In the genomic region with DNA sequence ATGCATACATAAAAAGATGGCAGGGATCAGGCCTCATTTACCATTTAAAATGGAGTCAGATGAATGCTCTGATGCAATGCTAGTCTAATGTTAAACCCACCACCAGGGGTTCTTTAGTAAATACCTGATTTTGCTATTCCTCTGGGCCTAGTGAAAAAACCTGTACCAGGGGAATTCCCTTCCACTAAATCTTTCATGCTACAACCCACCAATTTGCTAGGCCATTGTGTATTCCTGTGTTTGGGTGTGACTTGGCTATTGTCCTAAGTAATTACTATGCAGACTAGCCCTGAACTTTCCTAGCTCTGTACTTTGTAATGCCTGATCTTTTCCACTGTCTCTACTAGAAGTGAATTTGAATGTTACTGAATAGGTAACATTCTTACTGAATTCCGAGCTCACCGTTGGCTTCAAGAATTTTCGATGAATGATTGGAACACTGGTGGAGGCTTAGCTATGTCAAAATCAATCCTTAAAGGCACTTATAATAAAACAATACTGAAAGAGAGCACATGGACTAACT, we compare ENCODE assay signal across 5 mouse cellular contexts.
DNase-seq lines count a peak whose midpoint lies in the region; TF ChIP-seq lines count a peak whose summit lies in the region.
"Not testable (repeated sequence)": the region's sequence is repeated elsewhere in the genome, so short reads cannot be mapped to it uniquely, and the experiment has no call there.

No protein-coding gene starts in this region.

- not testable (repeated sequence) for TF ChIP-seq RAD21 in CH12.LX (IDR thresholded peaks at IDR 0.05; ENCODE audit: low read depth, low read length)

- dilution Hi-C loops in CH12.LX (cut with MboI; ENCODE audit: extremely low pct_ligation_motif_present, extremely low pct_unique_long_range_greater_than_20kb, low sequenced_read_pairs): not testable (repeated sequence)

- H3K9me3 ChIP-seq in CH12.LX (replicated peaks; ENCODE audit: low read length): not testable (repeated sequence)

- 81% methylated on average over 3 of the region's 3 CpGs for WGBS in kidney, adult 2 months

- H3K27ac ChIP-seq in CH12.LX (ENCODE audit: insufficient read depth, low read depth); kidney, adult 2 months (ENCODE audit: insufficient read depth, low read depth, low read length): not testable (repeated sequence)

- H3K4me2 ChIP-seq in CH12.LX (ENCODE audit: insufficient read depth, low read depth, poor library complexity, severe bottlenecking): not testable (repeated sequence)

- TF ChIP-seq EP300 in CH12.LX (IDR thresholded peaks at IDR 0.05; ENCODE audit: low read length): not testable (repeated sequence)

- H3K4me3 ChIP-seq in CH12.LX (replicated peaks in 1 of 3; ENCODE audit: low read depth in 2 of 3, low read length in 2 of 3, poor library complexity in 1 of 3); kidney, adult 2 months (ENCODE audit: insufficient read depth, low read depth, low read length): not testable (repeated sequence)

- peaks cover 10 to 47% of the 10 kb centered on the region in 2 experiments; a peak in 3 of 4 replicates for H3K4me1 ChIP-seq in CH12.LX (ENCODE audit: control insufficient read depth in 1 of 2, insufficient read depth in 2 of 2)
- not testable (repeated sequence) for H3K4me1 ChIP-seq in kidney, adult 2 months (ENCODE audit: control insufficient read depth, insufficient read depth, low read length)

- not testable (repeated sequence) for H3K9ac ChIP-seq in CH12.LX (ENCODE audit: insufficient read depth, low read depth)

- TF ChIP-seq POLR2A in CH12.LX (IDR thresholded peaks at IDR 0.05; ENCODE audit: low read depth, low read length); brain, embryonic 14.5 days (IDR thresholded peaks at IDR 0.05; ENCODE audit: borderline replicate concordance, extremely low read depth, insufficient read depth, insufficient read length, poor library complexity, severe bottlenecking); kidney, adult 2 months (IDR thresholded peaks at IDR 0.05; ENCODE audit: low read depth, low read length): not testable (repeated sequence)

- H3K36me3 ChIP-seq in CH12.LX (replicated peaks in 1 of 2; ENCODE audit: control insufficient read depth in 1 of 2, insufficient read depth in 1 of 2, low read length in 1 of 2); kidney, adult 2 months (ENCODE audit: control insufficient read depth, insufficient read depth, low read length): not testable (repeated sequence)

- H3K27me3 ChIP-seq in CH12.LX (replicated peaks); kidney, adult 2 months (replicated peaks; ENCODE audit: control insufficient read depth, insufficient read depth, low read length): not testable (repeated sequence)

- TF ChIP-seq CTCF in CH12.LX (conservative IDR thresholded peaks at IDR 0.05 in 1 of 2, IDR thresholded peaks at IDR 0.05 in 1 of 2; ENCODE audit: low read depth in 2 of 2, low read length in 2 of 2); brain, embryonic 14.5 days (IDR thresholded peaks at IDR 0.05; ENCODE audit: borderline replicate concordance, extremely low read depth, insufficient read depth, insufficient read length); kidney, adult 2 months (conservative IDR thresholded peaks at IDR 0.05; ENCODE audit: insufficient read depth, insufficient read length, low read depth, low read length): not testable (repeated sequence)

- H3K79me2 ChIP-seq in CH12.LX (replicated peaks; ENCODE audit: control insufficient read depth, extremely low read depth, insufficient read depth, poor library complexity, severe bottlenecking): not testable (repeated sequence)

- in situ Hi-C loops in CH12.LX (cut with MboI; ENCODE audit: low pct_ligation_motif_present, low pct_unique_long_range_greater_than_20kb, low sequenced_read_pairs): not testable (repeated sequence)

- DNase-seq in CH12.LX (ENCODE audit: extremely low read depth): not testable (repeated sequence)
- DNase-seq in ES-CJ7 (ENCODE audit: low read depth, low spot score): peak; percentile 88
- DNase-seq in R1 (ENCODE audit: low read depth, low spot score): peak; percentile 97
- peak; percentile 7 for DNase-seq in brain, embryonic 14.5 days (ENCODE audit: low read depth)
- DNase-seq in kidney, adult 2 months: peak; percentile 9

TF ChIP-seq in CH12.LX, 34 proteins besides CTCF, POLR2A, EP300 and RAD21:
- peak; percentile 38; the same call in 1 of the 2 replicates for TF ChIP-seq ZNF384 (IDR thresholded peaks at IDR 0.05; ENCODE audit: low read depth, low read length)
